Mouse (Mus musculus) limb, embryonic 10.5 days (tissue): ENCODE results near the gene Pex6. TPM values are rescaled to one million over a fixed set of nuclear protein-coding genes. Genes with fewer than 3 reads are reported as not detected.
A peak's percentile ranks its signal among the peaks of the same experiment; 100 is the strongest.

Experiments used
- DNase-seq: peaks from one replicate; pipeline ENCODE4 v3.0.0-alpha.2; 2017; ENCODE audit warnings: low spot score
- H3K27ac ChIP-seq: fragments of 300-500 bp; sonication (generic); 2 replicates; pipeline ENCODE4 v1.5.1; 2016; ENCODE audit warnings: mild to moderate bottlenecking
- H3K27me3 ChIP-seq: fragments of 300-500 bp; sonication (generic); 2 replicates; pipeline ENCODE4 v1.6.1; 2016; ENCODE audit warnings: low read depth, mild to moderate bottlenecking; ENCODE audit not compliant: poor library complexity, severe bottlenecking
- H3K36me3 ChIP-seq: fragments of 300-500 bp; sonication (generic); 2 replicates; pipeline ENCODE4 v1.6.1; 2016; ENCODE audit warnings: mild to moderate bottlenecking, moderate library complexity
- H3K4me1 ChIP-seq: fragments of 300-500 bp; sonication (generic); 2 replicates; pipeline ENCODE4 v1.6.1; 2016
- H3K4me3 ChIP-seq: fragments of 300-500 bp; sonication (generic); 2 replicates; pipeline ENCODE4 v1.5.1; 2016; ENCODE audit warnings: mild to moderate bottlenecking, moderate library complexity
- H3K9me3 ChIP-seq: fragments of 300-500 bp; sonication (generic); replicated peaks from 2 replicates; pipeline ENCODE4 v1.6.1; 2016; ENCODE audit warnings: mild to moderate bottlenecking
- WGBS: fragments of 180-500 bp; shearing (Covaris S2); methylation state at CpG from one replicate; pipeline ENCODE4 v1.1.7; 2016; 5-methylcytosine and 5-hydroxymethylcytosine counted together
- polyA plus RNA-seq: library from polyadenylated mRNA; unstranded; fragments of >200 nt; fragmentation: Nextera tagmentation; extraction: Ambion mirVana; gene quantifications from 2 replicates; pipeline ENCODE4 v1.2.1, GENCODE M21; 2016

Gene Pex6
- polyA plus RNA-seq, result 24.6 and 26.9 TPM in 2 replicates

DNA sequence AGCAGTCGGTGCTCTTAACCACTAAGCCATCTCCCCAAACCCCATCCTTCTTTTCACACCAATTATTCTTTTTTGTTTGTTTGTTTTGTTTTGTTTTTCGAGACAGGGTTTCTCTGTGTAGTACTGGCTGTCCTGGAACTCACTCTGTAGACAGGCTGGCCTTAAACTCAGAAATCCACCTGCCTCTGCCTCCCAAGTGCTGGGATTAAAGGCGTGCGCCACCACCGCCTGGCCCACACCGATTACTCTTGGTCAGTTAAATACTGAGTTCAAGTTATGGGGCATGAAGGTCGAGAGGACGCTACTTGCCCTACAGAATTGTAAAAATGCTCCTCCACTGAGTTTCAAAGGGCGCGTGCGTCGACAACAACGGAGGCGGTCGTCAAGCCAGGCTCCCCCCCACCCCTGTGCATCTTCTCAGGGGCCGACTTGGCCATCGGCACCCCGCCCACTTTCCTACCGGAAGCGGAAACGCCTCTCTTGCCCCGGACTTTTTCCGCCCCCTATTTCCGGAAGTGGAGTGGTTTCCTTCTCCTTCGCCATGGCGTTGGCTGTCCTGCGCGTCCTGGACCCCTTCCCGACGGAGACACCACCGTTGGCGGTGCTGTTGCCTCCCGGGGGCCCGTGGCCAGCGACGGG, at the start of gene Pex6:
Pex6 (plus strand) TSS at position 505 of the 639 bp plus-strand sequence.
- WGBS, result 8% methylated on average over 36 of the region's 36 CpGs
- H3K4me3 ChIP-seq, result peak within 1 kb of the TSS; percentile 94
- H3K4me1 ChIP-seq, result peaks cover 26% of the 10 kb centered on the region
- H3K27ac ChIP-seq, result peak within 1 kb of the TSS; percentile 88
- no peaks in the 10 kb centered on the region for H3K27me3 ChIP-seq
- H3K9me3 ChIP-seq, result no peaks in the 10 kb centered on the region
- peaks cover 33% of the 10 kb centered on the region for H3K36me3 ChIP-seq
- peak; percentile 97 for DNase-seq

DNA sequence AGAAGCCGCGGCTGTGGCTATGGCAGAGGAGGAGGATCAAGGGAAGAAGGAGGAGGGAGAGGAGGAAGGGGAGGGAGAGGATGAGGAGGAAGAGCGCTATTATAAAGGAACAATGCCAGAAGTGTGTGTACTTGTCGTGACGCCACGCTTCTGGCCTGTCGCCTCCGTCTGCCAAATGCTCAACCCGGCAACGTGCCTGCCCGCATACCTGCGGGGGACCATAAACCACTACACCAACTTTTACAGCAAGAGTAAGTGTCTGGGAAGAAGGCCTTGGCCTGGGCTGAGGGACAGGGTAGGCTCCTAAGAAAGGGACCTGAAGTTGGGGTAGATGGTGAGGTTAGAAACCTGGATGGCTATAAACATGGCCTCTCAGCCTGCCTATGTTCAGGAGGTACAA, 49.3 kb upstream of the Pex6 start:
- H3K9me3 ChIP-seq, result no peaks in the 10 kb centered on the region
- no peak for DNase-seq
- no peaks in the 10 kb centered on the region for H3K27me3 ChIP-seq
- H3K36me3 ChIP-seq, result peaks cover 100% of the 10 kb centered on the region
- H3K4me1 ChIP-seq, result no peaks in the 10 kb centered on the region
- 94% methylated on average over 12 of the region's 12 CpGs for WGBS
- no peak overlapping the region for H3K27ac ChIP-seq
- H3K4me3 ChIP-seq, result no peak overlapping the region

DNA sequence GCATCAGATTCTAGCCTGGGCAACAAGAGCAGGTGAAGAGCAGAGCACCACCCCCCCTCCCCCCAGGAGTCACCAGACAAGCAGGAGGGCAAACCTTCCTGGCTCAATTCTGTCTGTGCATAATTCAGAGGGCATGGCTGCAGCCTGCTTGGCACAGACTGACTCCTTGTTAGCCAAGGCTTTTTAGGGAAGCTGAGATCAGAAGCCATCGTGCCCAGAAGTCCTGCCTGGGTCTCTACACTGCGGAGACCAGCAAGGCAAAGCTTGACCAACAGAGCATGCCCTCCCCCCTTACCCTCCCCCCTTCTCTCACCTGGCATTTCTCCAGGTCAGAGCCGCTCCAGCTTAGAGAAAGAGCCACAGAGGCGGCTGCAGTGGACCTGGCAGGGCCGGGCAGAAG, 48.5 kb upstream of the Pex6 start:
- WGBS, result 95% methylated on average over 5 of the region's 5 CpGs
- Histone ChIP-seq H3K9me3 (no peaks in the 10 kb centered on the region), H3K27me3 (no peaks in the 10 kb centered on the region), H3K4me3 (no peak overlapping the region), H3K27ac (no peak overlapping the region), H3K36me3 (peaks cover 98% of the 10 kb centered on the region), H3K4me1 (no peaks in the 10 kb centered on the region)
- DNase-seq, result no peak

DNA sequence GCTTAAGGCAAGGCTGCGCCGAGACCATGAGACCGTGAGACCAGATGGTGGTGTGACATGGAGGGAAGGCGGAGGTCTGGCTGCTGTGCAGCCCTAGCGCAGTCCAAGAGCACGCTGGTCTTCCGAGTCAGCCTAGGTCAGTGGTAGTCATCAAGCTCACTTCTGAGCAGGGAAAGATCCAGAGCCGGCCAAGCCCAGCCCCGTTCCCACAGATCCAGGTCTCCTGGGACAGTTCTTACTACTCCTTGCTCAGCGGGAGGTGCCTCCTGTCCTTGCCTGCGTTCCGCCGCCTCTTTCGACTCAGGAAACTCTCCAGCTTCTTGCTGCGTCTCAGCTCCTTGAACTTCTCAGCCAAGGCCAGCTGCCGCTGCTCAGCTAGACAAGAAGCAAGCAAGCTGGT, 43.6 kb upstream of the Pex6 start:
- DNase-seq, result no peak
- 94% methylated on average over 16 of the region's 16 CpGs for WGBS
- Histone ChIP-seq H3K27me3 (no peaks in the 10 kb centered on the region), H3K9me3 (no peaks in the 10 kb centered on the region), H3K27ac (no peak overlapping the region), H3K4me1 (peaks cover 4% of the 10 kb centered on the region; the same call in 1 of the 2 replicates), H3K4me3 (no peak overlapping the region), H3K36me3 (peaks cover 92% of the 10 kb centered on the region)

- Histone ChIP-seq H3K36me3 (peaks cover 79% of the 10 kb centered on the region), H3K27me3 (no peaks in the 10 kb centered on the region), H3K9me3 (no peaks in the 10 kb centered on the region), H3K4me3 (no peak overlapping the region), H3K4me1 (peaks cover 20% of the 10 kb centered on the region), H3K27ac (no peak overlapping the region)
- no peak for DNase-seq
- 93% methylated on average over 10 of the region's 10 CpGs for WGBS
These were observed 41.4 kb upstream of the Pex6 start for GRCm38 (mm10) chr17:46669911-46670310.

- H3K9me3 ChIP-seq, result no peaks in the 10 kb centered on the region
- peak; percentile 92 for DNase-seq
- 2% methylated on average over 43 of the region's 43 CpGs for WGBS
- H3K27ac ChIP-seq, result peak within 1 kb of the TSS; percentile 87
- H3K4me3 ChIP-seq, result peak within 1 kb of the TSS; percentile 91
- peaks cover 40% of the 10 kb centered on the region for H3K4me1 ChIP-seq
- H3K36me3 ChIP-seq, result peaks cover 82% of the 10 kb centered on the region
- H3K27me3 ChIP-seq, result no peaks in the 10 kb centered on the region
These were observed 37.3 kb upstream of the Pex6 start, which contains the start of gene Rrp36 for GRCm38 (mm10) chr17:46673850-46674529. Gene Rrp36, minus strand, starts transcription at chr17:46674352.

GRCm38 (mm10) chr17:46674530-46675283, 36.6 kb upstream of the Pex6 start:
- no peaks in the 10 kb centered on the region for H3K9me3 ChIP-seq
- peaks cover 47% of the 10 kb centered on the region for H3K4me1 ChIP-seq
- H3K4me3 ChIP-seq, result peak overlapping the region; percentile 91
- DNase-seq, result no peak
- H3K36me3 ChIP-seq, result peaks cover 75% of the 10 kb centered on the region
- no peaks in the 10 kb centered on the region for H3K27me3 ChIP-seq
- WGBS, result 21% methylated on average over 15 of the region's 15 CpGs
- H3K27ac ChIP-seq, result peak overlapping the region; percentile 87

GRCm38 (mm10) chr17:46678416-46678815, 32.8 kb upstream of the Pex6 start, which contains the start of gene Mea1:
Gene Mea1, plus strand, starts transcription at chr17:46678793.
- peaks cover 56% of the 10 kb centered on the region for H3K36me3 ChIP-seq
- WGBS, result 93% methylated on average over 8 of the region's 9 CpGs
- no peaks in the 10 kb centered on the region for H3K27me3 ChIP-seq
- peak within 1 kb of the TSS; percentile 92 for H3K27ac ChIP-seq
- H3K9me3 ChIP-seq, result no peaks in the 10 kb centered on the region
- no peak for DNase-seq
- H3K4me3 ChIP-seq, result peak within 1 kb of the TSS; percentile 92
- peaks cover 55% of the 10 kb centered on the region for H3K4me1 ChIP-seq

- Histone ChIP-seq H3K27me3 (no peaks in the 10 kb centered on the region), H3K36me3 (peaks cover 60% of the 10 kb centered on the region), H3K9me3 (no peaks in the 10 kb centered on the region), H3K4me3 (peak overlapping the region; percentile 92), H3K4me1 (peaks cover 53% of the 10 kb centered on the region), H3K27ac (peak overlapping the region; percentile 92; the same call in 1 of the 2 replicates)
- 69% methylated on average over 9 of the region's 9 CpGs for WGBS
- no peak for DNase-seq
These were observed 32.4 kb upstream of the Pex6 start for GRCm38 (mm10) chr17:46678911-46679310.

GRCm38 (mm10) chr17:46679843-46680759, 31.2 kb upstream of the Pex6 start:
- Histone ChIP-seq H3K9me3 (no peaks in the 10 kb centered on the region), H3K27me3 (no peaks in the 10 kb centered on the region), H3K4me1 (peaks cover 44% of the 10 kb centered on the region), H3K4me3 (peak overlapping the region; percentile 92), H3K36me3 (peaks cover 65% of the 10 kb centered on the region), H3K27ac (peak overlapping the region; percentile 92)
- 1% methylated on average over 34 of the region's 34 CpGs for WGBS
- peak; percentile 80 for DNase-seq

- under 1% methylated on average over 49 of the region's 49 CpGs for WGBS
- peaks cover 65% of the 10 kb centered on the region for H3K36me3 ChIP-seq
These were observed 30.4 kb upstream of the Pex6 start, which contains the start of gene Klhdc3 for GRCm38 (mm10) chr17:46680760-46681373. Gene Klhdc3, minus strand, starts transcription at chr17:46680914.

More at GRCm38 (mm10) chr17:46680760-46681373, 30.4 kb upstream of the Pex6 start, which contains the start of gene Klhdc3:
- Histone ChIP-seq H3K4me3 (peak within 1 kb of the TSS; percentile 92), H3K4me1 (peaks cover 39% of the 10 kb centered on the region), H3K9me3 (no peaks in the 10 kb centered on the region), H3K27me3 (no peaks in the 10 kb centered on the region), H3K27ac (peak within 1 kb of the TSS; percentile 92)
- peak; percentile 100 for DNase-seq
